Mouse (Mus musculus) urinary bladder, postnatal 14 days (tissue): ENCODE measurements around the gene Ebf1.
"Not testable (repeated sequence)": the region's sequence is repeated elsewhere in the genome, so short reads cannot be mapped to it uniquely, and the experiment has no call there.

Experiments used
- DNase-seq: peaks from one replicate; pipeline ENCODE4 v3.0.0; 2021; ENCODE audit warnings: low spot score

Gene Ebf1

DNA sequence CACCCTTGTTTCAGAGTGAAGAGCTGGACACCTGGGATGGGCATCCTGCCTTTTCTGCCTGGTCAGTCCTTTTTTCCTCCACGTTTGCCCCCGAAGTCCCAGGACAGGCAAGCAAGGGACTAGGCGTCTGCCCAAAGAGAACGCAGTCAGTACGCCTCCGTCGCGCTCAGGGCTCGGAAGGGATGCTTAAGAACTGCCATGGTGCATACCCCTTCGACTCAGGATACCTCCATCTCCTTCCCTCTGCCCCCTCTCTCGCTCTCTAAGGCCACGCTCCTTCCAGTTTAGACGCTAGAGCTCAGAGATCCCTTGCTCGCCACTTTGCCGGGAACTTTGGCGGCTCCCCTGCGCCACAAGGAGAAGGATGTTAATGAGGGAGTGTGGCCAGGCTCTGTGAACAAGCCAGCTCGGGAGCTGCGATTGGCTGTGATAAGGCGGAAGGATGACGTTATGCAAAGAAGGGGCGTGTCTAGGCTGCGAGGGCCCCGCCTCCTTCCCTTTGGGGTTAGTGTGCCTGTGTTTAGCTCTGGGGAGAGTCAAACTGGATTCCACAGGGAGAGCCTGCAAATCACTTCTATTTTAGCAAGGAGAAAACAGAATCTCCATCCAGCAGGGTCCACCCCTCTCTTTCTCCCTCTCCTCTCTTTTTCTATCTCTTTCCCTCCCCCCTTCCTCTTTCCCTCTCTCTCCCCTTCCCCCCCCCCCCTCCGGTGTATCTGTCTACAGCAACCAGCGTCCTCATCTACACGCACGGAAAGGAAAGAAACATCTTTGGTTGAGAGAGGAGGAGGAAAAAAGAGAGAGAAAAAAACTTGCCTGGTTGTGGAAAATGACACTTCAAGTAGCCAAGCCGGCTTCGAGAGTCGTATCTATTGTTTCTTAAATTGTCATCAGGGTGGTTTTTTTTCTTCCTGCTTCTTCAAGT lies at the start of gene Ebf1:
TSS of gene Ebf1 (plus strand) at position 530 of the 925 bp plus-strand sequence.
- peak; percentile 85 for DNase-seq

DNA sequence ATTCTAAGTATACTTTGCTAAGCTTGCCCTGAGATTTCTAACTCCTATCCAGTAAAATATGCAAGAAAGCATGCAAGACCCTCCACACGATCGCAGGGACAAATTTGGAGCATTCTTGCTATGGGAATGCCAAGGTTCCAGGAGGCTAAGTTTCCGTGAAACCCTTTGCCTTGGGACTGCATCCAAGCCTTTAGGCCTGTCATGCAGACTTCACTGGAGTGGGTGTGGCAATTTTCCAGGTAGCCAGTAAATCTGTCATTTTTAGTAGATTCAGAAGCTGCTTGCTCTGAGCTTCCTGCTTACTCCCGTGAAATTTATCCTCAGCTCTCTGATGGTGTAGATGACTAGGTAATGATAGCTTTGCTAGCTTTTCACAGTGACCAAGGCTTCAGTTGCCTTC lies 46.8 kb upstream of the Ebf1 start:
- not testable (repeated sequence) for DNase-seq

DNA sequence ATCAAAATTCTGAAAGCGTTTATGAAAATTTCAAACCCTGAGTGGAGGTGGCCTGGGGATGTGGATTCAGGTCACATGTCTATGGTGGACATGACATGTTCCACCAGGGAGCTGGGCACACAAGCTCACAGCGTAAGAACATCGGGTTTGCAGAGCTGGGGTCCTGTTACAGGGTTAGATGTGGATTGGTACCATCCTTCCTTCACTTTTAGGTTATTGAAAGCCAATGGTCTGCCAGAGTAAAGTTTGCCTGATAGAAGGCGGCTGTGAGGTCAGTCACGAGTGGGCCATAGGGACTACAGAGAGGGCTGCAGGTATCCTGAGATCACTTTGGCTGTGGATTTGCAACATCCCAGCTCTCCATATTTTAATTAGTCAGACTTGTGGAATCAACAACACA lies 44.3 kb upstream of the Ebf1 start:
- no peak for DNase-seq

DNA sequence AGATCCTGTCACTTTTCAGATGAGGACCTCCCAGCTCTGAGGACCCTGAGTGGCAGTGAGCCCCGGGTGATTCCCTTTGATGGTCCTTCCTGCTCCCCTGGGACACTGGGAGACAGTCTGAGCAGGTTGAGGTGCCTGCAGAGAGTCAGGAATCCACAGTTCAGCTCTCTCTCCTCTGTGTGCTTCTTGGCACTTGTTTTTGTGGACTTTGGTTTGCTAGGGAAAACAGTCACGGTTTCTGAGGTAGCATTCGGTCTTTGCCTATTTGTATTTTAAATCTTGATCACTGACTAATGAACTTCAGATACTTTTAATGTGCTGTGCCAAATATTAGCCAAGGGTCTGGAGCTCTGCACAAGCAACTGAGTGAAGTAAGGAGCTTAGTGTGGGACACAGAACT lies 43.7 kb upstream of the Ebf1 start:
- no peak for DNase-seq

DNA sequence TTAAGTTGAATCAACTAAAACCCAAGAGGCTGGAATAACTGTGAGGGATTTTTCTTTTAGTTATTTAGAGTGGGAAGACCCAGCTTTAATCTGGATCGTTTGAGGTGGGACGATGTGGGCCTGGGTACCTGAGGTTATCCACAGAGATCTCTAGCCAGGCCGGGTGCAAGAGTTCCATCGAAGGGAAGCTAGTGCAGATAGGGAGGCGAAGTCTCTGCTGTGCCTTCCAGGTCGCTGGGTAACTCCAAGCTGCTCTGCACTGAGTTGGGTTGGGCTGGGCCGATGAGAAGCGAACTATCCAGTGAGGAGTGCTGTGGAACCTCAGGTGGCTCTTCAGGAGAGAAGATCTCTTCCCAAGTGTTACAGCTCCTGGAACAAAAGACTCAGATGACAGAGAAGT lies 42.7 kb upstream of the Ebf1 start:
- no peak for DNase-seq

DNA sequence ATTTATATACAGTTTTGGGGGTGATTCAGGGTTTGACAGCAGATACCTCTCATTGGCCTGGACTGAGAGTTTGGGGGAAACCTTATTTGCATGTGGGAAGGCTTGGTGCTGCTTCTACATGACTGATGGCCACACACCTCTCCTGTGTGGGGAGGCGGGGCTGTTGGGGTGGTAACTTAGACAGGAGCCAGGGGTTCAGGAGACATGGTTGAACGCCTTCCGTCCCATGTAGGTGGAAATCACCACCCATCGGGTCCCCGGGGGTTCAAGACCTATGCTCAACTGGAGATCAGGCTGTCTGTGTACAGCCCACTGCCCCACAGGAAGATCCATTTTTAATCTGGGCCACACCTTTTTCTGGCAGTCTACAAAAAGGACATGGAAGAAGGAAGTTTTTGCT lies 42.3 kb upstream of the Ebf1 start:
- no peak for DNase-seq

DNA sequence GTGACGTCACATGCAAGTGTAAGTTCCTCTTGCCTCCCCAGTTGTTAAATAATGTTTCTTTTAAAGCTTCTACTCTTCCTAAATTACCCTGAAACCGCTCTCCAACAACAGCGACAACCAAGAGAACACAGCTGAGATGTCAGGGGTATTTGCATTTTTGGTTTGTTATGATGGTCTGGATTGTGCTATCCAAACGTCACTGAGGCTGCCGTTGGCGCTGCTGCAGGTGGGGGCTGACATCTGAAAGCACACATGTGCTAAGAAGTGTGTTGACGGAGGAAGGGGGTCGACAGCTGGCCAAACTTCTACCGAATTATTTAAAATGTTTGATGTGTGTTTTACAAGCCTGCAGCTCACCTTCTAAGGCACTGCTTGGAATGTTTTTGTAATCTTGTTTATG lies 39.2 kb upstream of the Ebf1 start:
- DNase-seq, result no peak

DNA sequence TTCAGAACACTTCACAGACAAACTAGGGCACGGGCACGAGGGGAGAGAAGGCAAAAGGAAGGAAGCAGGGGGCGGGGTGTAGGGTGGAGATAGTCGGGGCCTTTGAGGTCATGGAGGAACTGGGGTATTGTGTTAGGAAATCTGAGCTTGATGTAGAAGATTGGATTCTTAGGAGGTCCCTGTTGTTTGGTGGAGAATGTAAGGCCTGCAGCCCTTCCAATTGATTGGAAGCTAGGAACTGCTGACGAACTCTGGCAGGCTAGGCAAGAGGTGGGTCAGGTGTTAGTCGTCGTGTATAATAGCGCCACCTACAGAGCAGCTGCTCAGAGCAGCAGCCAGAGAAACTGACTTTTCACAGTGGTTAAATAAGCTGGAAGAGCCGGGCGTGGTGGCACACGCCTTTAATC lies 35.8 kb upstream of the Ebf1 start:
- DNase-seq, result peak; percentile 36

DNA sequence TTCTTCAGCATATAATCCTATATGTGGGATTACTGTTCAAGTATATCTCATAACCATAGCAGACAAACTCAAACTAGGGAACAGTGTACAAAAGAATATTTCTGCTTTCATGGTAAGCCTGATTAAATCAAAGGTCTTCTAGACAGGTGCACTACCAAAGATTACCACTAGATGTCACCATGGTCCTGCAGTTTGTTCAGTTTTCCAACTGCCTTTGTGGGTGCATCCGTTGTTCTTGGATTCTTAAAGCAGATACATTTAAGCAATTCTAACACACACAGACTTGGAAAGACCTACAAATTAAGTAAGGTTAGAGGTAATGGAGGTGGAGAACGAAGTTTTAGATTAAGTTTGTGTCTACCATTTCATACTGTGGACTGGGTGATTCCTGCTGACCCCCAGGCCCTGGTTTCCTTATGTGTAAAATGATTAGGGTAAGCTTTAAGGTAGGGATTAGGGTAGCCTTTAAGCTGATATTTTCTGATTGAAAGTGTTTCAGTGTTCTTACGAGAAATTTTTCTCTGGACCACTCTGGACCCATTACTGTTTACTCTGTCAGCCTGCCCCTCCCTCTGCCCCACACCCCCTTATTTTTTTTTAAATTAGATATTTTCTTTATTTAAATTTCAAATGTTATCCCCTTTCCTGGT lies 30.9 kb upstream of the Ebf1 start:
- DNase-seq, result peak; percentile 74

DNA sequence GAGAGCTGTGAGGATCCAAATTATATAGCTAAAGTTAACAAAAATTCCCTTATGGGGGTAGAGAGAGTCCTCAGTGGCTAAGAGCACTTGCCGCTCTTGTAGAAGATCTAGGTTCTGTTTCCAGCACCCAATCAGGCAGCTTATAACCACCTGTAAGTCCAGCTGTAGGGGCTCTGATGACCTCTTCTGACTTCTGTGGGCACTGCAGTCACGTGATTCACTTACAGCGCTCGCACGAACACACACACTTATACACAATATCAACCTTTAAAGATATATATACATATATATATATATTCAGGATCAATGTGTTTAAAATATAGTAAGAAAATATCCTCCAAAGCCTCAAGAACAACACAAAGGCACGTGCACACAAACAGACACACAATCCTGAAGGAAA lies 24.1 kb upstream of the Ebf1 start:
- no peak for DNase-seq

DNA sequence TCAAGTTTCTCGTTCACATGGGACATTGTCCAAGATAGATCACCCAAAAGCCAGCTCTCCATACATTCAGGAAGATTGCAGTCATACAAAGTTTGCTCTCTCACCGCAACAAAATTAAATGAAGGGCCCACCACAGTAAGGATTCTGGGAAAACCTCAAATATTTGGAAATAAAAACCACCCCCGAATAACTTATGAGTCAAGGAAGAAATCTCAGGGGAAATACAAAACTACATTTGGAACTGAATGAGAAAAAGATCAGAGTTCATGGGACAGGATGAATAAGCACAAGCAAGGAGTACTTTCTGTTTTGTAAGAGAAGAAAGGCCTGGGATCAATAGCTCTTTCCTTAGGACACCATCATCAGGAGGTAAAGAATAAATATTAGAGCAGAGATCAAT lies 22.3 kb upstream of the Ebf1 start:
- no peak for DNase-seq

DNA sequence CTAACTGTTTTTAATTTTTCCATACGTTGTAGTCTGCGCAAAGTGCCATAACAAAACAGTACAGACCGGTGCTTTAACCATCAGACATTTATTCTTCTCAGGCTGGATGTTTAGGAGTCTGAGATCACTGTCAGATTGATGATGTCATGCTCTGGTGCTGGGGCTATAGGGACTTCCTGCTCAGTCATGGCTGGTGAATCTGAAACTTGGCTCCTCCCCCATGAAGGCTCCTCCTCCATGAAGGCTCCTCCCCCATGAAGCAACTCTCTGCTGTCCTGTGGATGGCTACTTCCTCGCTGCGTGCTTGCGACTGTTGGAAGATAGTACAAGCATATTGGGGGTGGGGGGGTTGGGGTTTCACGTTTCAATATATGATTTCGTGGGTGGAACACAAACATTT lies 10.2 kb upstream of the Ebf1 start:
- no peak for DNase-seq

DNA sequence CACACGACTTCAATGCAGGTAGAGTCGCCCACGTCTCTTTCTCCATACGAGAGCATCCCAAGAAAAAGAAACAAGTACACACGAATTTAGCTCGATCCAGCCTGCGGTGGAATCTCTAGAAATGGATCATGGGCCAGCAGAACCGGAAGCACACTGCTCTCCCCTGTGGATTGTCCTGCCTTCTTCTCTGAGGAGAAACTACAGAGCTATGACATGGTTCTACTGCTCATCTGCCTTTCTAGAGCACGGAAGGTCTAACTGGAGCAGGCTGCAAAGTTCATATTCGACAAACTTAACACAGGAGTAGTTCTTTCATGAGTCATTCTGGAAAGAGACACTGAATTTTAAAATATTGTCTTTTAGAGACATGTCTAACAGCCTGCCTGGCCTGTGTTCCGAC lies 8.5 kb upstream of the Ebf1 start:
- DNase-seq, result no peak

DNA sequence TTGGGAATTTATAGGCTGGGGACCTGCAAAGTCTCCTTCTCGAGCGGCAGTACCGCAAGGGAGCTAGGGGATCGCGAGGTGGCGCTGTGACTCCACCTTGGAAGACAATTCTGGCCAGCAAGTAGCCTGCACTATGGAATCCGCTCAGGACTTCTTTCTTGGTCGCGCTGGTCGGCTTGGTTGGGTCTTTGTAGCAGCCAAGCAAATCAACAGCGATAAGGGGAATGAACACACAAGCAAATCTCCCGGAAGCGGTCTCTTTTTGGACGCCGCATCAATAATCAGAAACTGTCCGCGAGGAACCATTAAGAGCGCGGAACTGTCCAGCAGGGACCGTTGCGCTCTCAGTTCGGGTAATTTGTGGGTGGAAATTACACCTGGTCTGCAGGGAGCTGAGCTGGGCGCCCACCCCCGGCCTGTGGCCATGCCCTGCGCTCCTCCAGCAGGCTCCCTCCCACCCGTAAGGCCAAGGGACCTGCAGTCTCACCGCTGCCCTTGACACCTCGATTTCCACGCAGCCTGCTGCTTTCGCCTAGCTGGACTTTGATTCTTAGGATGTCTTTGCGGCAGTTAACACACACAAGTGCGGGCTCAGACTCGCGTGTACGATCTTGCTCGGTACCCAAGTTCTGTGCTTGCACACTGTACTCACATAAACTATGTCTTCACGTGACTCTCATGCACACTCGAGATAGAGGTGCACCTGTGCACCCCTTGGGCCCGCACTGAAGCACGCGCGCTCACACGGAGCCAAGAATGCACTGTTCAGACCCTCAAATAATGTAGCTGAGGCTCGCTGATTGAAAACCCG lies 5.9 kb upstream of the Ebf1 start:
- peak; percentile 89 for DNase-seq

DNA sequence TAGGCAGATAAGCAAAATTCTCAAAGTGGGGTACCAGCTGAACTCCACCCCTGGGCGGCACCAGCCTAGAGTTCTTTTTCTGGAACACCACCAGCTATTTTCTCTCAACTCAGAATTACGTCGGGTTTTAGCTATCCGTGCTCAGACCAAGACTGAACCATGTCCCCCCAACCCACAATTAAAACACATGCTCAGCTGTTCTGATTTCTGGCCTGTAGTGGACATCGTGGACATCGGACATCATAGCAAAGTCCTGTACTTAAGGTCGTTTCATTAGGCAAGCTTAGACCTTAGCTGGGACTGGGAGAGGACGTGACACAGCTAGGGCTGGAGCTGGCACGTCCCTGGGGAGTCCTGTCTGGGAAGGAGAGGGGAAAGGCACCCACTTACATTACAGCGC lies 5.0 kb upstream of the Ebf1 start:
- DNase-seq, result no peak

DNA sequence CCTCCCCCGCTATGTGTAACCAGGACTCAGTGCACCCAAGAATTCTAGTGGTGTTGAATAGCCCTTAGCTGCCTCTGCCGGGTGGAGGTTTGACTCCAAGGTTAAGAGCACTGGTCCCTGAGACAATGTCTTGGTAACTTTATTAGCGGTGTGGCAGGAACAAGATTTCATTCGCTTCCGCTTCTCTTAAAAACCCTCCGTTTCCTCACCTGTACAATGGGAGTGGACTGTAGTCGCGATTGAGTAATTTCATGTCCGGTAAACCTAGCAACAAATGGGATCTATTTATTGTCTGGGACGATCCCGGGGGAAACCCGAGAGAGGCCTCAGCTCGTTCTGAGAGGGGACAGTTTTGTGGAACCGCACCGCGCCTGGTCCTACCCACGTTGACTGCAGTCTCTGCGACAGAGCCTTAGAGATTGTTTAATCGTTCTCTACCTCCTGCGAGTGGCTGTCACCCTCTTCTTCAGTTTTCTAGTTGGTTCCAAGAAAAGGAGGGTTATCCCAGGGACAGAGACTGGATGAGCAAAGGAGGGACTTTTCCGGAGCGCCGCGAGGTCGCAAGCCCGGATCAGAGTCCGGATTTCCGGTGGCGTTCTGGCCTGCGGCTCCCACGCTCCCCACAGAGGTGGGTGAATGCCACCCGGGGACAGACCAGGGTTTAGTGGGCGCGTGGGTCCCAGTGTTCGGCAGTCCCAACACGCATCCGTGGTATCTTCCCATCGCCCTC lies 4.3 kb upstream of the Ebf1 start:
- DNase-seq, result no peak

DNA sequence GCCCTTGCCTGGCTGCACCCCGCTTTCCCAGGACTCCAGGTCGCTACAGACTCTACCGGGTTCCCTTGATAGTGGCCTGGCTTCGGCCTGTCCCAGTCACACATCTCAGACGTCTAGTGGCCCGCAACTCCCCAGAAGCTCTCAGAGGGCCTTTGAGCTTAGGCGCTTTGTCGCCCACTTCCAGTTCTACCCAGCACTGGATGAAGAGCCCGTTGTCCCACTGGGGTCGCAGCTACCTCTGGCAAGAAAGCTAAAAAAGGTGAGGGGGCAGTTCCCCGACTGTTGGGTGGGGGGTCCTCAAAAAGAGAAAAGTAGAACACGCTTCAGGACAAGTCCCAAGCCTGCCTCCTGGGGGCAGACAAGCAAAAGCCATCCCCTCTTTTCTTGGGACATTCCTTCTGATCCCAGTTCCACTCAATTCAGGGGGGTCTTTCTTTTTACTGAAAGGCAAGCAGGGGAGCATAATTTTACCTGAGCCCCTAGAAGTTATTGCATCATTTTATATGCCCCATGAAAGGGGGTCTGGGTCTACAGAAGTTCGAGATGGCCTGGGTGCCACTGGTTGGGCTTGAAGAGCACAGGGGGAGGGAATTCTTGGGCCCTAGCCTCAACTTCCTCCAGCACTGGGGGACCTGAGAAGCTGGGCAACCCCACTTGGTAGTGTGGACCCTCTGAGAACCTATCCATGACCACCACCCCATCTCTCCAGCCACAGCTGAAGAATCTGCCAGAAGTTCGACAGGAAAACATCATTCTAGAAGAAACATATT lies 3.5 kb upstream of the Ebf1 start:
- DNase-seq, result no peak

DNA sequence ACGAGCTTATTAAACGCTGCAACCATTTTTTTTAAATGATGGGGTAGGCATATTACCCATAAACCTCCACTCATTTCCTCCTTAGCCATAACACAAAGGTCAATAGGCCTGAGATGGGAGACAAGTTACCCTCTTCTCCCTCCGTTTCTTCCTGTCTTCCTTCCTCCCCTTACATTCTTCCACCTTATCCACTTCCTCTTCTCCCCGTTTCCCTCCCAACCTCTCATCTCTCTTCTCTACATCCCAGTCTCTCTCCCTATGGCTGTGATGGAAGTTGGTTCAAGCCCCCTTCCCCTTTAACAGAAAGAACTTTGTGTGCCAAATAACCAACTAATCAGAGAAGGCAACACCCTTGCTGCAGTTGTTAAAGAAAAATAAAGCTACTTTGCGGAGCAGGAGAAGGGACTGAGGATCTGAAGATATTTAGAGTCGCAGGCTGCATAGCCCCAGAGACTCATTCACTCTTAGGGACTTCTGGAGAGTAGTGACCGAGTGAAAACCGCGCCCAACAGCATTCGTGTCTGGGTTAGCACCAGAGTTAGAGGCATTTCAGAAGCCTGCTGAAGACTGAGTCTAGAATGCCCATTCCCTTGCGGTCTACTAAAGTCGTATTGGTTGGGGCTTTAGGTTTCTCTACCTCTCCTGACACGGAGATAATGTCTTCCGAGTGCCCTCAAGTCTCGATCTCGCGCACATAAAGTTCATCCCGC lies 884 bp upstream of the Ebf1 start:
- no peak for DNase-seq

DNA sequence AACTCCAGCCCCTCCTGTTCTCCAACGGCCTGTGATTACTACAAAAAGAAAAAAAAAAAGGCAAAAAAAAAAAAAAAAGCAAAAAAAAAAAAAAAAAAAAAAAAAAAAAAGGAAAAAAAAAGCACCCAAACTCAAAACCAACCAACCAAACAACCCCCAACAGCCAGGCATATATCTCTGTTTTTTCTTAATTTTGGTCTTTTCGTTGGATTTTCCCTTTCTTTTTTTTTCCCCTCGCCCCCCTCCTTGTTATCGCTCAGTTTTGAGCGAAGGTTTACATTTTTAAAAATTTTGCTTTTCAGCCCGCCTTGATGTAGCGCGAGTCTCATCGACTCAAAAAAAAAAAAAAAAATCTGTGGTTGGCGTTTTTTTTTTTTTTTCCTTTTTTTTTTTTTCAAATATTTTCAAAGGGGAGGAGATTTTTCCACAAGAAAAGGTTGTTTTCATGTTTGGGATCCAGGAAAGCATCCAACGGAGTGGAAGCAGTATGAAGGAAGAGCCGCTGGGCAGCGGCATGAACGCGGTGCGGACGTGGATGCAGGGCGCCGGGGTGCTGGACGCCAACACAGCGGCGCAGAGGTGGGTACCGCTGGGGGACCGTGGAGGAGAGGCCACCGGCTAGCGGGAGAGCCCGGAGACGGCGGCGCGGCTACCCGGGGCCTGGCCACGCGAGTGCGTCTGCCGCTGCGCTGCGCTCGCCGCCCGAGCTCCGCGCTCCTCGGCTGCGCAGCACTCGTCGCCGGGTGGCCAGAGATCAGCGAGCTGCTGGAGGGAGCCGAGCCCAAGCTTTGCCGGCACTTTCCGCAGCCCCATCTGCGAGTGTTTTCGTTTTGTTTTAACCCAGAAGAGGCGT lies 843 bp downstream of the Ebf1 start:
- DNase-seq, result no peak
